Mouse (Mus musculus) layer of hippocampus, adult 18-20 months (tissue): ENCODE data around the gene Tnpo3. TPM values are rescaled to one million over a fixed set of nuclear protein-coding genes. Genes with fewer than 3 reads are reported as not detected.
"Not testable (repeated sequence)": the region's sequence is repeated elsewhere in the genome, so short reads cannot be mapped to it uniquely, and the experiment has no call there.

ENCODE experiments used
- DNase-seq, 2 experiments: peaks; one replicate each; pipeline ENCODE4 v3.0.0; 2022; ENCODE audit warnings: low spot score in 2 of 2
- total RNA-seq, 2 experiments: library from RNA; stranded (reverse); gene quantifications; 2 replicates each; pipeline ENCODE4 v1.2.3; 2021

The Tnpo3 gene
- total RNA-seq, 2 experiments from 2014 or later, result 71.6 to 72.1 TPM

- DNase-seq, result no peak
These were observed 11.3 kb upstream of the Tnpo3 start for GRCm38 (mm10) chr6:29620840-29621543.

- DNase-seq, result no peak
These were observed 10.5 kb upstream of the Tnpo3 start for GRCm38 (mm10) chr6:29620176-29620575.

- DNase-seq, result not testable (repeated sequence)
These were observed 443 bp upstream of the Tnpo3 start for GRCm38 (mm10) chr6:29610020-29610640.

- no peak for DNase-seq
These were observed 9.5 kb downstream of the Tnpo3 start for GRCm38 (mm10) chr6:29600188-29600587.

GRCm38 (mm10) chr6:29595656-29596055 lies 14.0 kb downstream of the Tnpo3 start:
- no peak for DNase-seq

- no peak for DNase-seq
These were observed 28.5 kb downstream of the Tnpo3 start for GRCm38 (mm10) chr6:29581202-29581601.

GRCm38 (mm10) chr6:29580770-29581169 lies 28.9 kb downstream of the Tnpo3 start:
- DNase-seq, result no peak

- not testable (repeated sequence) for DNase-seq
These were observed 33.3 kb downstream of the Tnpo3 start for GRCm38 (mm10) chr6:29576388-29576787.

- no peak for DNase-seq
These were observed 52.6 kb downstream of the Tnpo3 start for GRCm38 (mm10) chr6:29557112-29557511.

- no peak for DNase-seq
These were observed 57.2 kb downstream of the Tnpo3 start for GRCm38 (mm10) chr6:29552526-29552925.

- no peak for DNase-seq
These were observed 61.6 kb downstream of the Tnpo3 start for GRCm38 (mm10) chr6:29548086-29548485.

GRCm38 (mm10) chr6:29547582-29547981 lies 62.1 kb downstream of the Tnpo3 start:
- DNase-seq, result no peak

- no peak for DNase-seq
These were observed 64.1 kb downstream of the Tnpo3 start for GRCm38 (mm10) chr6:29545611-29546010.

- no peak for DNase-seq
These were observed 68.7 kb downstream of the Tnpo3 start for GRCm38 (mm10) chr6:29540956-29541355.

GRCm38 (mm10) chr6:29540223-29540622 lies 69.5 kb downstream of the Tnpo3 start:
- DNase-seq, result no peak

GRCm38 (mm10) chr6:29539502-29539901 lies 70.2 kb downstream of the Tnpo3 start:
- DNase-seq, result no peak

- DNase-seq, result no peak
These were observed 72.5 kb downstream of the Tnpo3 start for GRCm38 (mm10) chr6:29537221-29537620.

GRCm38 (mm10) chr6:29536651-29537193 lies 73.0 kb downstream of the Tnpo3 start:
- peak in 1 of 2 experiments; percentile 53 for DNase-seq

GRCm38 (mm10) chr6:29535316-29535715 lies 74.4 kb downstream of the Tnpo3 start:
- no peak for DNase-seq

- DNase-seq, result no peak
These were observed 79.6 kb downstream of the Tnpo3 start for GRCm38 (mm10) chr6:29530050-29530449.

- DNase-seq, result no peak
These were observed 80.3 kb downstream of the Tnpo3 start for GRCm38 (mm10) chr6:29529444-29529820.

GRCm38 (mm10) chr6:29528561-29529443 lies 80.9 kb downstream of the Tnpo3 start:
- DNase-seq, result no peak
